Mouse (Mus musculus): ENCODE measurements at regions not wholly inside any gene's neighbourhood (a gene's known extent, or its start where the extent isn't known, plus 50 kb on each side); places are given as distances from the start of the nearest gene placed in this dataset.
A peak's percentile ranks its signal among the peaks of the same experiment; 100 is the strongest.

DNA sequence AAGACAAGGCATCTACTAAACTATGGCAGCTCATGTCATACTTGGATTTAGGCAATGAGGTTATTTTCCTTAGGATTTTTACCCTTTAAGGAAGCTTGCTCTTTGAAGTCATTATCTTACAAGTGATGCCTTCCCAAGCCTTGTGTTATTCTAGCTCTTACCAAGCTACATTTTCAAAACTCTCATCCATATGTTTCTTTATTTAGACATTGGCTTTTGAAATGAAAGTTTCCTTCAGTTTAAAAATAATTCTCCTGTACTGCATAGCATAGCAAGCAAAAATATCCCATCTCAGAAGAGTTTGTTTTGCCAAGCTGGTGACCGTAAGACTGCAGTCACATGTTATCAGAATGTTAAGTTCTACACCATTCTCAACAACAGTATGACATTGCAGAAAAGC, 372.8 kb upstream of the Sptlc3 start:
- no peak for DNase-seq (ENCODE audit: low read depth, low spot score)

DNA sequence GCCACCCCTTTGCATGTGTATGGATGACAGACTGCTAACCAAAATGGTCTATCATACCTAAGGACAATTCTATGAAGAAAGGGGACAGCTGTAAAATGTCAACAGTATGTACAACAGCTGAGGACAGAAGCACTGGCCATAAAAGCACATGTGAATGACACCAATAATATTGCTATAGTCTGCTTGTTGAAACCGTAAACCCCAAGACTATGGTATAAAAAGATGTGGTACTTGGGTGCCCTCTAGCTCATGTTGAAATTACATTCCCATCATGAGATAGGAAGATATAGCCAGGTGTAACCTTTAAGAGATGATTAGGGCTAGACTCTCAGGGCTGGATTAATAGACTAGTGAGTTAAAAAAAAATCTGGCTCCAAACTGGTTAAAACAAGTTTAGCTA, 361.6 kb upstream of the Sptlc3 start:
- DNase-seq (ENCODE audit: low read depth, low spot score), result no peak

DNA sequence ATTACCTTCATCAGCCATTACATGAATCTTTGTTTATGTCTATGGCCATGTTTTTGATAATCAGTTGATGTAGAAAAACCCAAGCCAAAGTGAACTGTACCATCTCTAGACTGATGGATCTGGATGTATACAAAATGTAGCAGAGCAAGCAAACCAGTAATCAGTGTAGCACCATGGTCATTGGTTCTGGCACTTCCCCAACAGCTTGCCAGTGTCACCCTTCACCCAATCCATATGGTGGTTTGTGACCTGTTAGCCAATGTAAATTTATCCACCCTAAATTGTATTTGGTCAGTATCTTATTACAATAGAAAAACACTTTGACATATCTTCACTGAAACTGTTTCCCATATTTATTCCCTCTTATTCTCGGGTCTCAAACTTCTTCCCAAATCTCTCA, 346.7 kb upstream of the Sptlc3 start:
- DNase-seq (ENCODE audit: low read depth, low spot score), result no peak

DNA sequence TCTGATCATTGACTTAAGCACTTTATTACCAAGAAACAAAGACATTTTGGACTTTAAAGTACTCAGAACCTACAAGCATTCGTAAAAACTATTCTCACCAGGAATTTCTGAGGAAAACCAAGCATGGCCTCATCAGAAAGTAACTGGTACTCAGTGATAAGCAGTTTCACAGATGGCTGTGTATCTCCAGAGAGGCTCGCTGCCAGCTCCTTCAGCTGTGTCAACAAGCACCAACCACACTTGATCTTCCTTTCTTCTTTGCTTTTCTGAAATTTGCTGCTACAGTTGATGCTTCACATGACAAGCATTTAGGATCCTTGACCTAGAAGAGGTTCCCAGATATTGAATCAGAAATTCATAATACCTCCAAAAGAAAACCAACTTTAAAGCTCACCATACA, 314.1 kb upstream of the Sptlc3 start:
- no peak for DNase-seq (ENCODE audit: low read depth, low spot score)

DNA sequence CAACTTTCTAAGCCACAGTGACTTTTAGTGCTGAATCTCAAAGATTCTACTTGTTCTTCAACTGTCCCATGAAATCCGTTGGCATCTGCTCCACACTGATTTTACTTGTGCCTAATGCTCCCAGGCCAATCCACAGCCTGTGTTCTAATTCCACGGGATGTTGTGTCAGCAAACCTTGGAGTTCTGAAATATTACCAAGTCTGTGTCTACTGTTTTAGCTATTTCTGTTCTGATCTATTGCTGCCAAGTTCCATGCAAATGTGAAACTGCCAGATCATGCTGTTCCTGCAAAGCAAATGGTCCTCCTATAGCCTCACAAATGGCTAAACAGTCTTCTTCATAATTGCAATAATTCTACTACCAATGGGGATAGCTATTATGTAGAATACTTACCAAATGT, 295.4 kb upstream of the Sptlc3 start:
- DNase-seq (ENCODE audit: low read depth, low spot score), result no peak

DNA sequence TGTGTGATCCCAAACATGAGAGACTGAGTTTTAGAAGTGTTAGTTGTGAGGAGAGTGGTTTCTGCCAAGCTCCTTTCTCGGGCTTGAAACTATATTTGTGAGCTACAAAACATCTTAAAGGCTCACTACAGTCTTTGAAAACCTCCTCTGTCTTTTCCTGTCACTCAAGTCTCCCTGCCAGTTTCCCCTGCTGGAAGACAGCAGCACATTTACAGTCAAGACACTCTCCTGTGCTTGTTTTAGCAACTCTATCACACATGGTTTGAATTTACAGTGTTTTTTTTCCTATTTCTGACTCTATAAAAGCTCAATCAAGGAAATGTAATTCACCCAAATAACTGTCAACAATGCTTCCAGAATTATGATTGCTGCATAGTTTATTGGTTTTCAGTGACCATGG, 286.1 kb upstream of the Sptlc3 start:
- no peak for DNase-seq (ENCODE audit: low read depth, low spot score)

DNA sequence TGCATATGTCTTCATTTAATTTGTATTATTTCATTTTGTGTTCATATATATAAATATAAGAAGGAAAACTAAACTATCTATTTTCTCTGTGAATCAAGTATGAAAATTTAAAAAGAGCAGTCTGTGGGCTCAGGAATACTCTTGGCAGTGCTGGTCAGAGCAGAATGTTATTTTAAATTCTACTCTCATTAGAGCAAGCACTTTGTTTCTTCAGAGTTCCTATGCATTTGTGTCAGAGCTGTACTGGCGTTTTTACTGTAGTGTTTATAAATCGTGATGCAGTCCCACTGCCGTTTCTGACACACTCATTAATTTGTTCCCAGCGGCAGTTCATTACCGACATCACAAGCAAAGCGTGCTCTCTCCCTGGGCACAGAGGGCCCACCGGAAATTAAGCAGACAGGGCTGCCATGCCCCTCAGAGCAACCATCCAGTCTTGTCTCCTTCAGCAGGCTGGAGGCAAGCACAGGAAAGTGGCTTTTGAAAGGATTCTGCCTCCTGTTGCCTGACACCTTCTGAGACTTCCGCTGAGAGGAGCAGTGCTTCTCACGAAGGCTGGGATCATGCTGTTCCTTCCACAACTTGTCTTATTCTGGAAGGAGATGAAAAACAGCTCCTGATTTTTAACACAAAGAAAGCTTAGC, 272.8 kb upstream of the Sptlc3 start:
- DNase-seq (ENCODE audit: low read depth, low spot score), result peak; percentile 64

DNA sequence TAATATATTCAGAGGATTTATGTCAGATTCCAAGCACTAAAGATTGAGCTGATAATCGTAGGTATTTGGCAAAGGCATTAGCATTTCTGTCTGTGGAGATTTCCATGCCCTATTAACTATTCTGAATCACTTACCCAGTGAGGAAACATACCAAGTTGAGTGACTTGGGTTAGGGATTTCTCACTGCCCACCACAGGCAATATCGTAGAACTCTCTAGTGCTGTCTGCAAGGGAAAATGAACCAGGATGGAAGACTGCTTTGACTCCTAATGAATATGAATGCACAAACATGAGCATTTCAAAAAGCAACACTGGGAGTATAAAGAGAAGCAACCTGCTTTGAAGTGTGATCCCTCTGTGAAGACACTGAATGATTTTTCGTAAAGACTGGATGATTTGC, 263.3 kb upstream of the Sptlc3 start:
- no peak for DNase-seq (ENCODE audit: low read depth, low spot score)

DNA sequence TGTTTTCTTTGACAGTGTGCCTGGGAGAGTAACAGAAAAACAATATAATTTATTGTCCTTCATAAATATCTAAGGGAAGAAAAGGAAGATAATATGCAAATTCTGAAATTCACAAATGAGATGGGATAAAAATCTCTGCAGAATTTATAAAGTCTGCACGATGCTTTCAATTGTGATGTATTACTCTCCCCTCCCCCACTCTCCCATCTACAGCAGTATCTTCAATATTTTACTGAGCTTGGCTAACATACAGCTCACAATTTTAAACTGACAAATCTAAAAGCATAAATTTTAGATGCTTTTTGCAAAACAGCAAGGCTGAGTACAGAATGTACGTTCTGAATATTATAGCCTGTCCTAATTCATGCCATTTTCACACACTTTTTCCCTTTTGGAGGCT, 243.6 kb upstream of the Sptlc3 start:
- no peak for DNase-seq (ENCODE audit: low read depth, low spot score)

DNA sequence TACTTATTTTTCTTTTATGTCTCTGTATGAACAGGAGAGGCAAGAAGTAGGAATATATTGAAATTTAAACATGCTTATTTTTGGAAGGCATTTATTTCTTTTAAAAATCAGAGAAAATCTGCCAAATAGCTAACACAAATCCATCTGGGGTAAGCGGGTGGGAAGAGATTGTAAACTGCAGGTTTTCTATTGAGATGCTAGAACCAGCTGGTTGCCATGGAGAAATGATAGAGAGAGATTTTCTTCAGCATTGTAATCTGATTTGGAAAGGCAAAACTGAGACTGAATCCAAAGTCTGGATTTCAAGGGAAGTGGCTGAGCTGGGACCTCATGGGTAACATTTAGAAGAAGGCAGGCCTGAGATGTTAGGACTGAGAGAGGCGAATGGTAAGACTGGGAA, 226.6 kb upstream of the Sptlc3 start:
- no peak for DNase-seq (ENCODE audit: low read depth, low spot score)

DNA sequence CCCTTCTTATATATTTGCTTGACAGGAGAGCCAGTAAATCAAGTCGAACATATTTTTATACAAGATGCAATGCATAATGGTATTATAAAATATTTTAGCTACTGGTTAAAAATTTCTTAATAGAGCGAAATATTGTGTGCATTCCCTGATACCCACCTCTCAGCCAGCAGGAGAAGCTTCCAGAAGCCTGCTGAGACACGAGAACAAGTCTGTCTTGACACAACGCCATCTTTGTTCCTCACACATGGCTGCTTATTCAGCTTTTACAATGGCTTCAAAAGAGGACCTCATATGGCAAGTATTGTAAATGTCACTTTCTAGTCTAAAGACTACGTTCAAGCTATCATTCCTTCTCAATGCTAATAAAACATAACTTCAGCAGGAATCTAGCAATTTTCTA, 217.1 kb upstream of the Sptlc3 start:
- no peak for DNase-seq (ENCODE audit: low read depth, low spot score)

DNA sequence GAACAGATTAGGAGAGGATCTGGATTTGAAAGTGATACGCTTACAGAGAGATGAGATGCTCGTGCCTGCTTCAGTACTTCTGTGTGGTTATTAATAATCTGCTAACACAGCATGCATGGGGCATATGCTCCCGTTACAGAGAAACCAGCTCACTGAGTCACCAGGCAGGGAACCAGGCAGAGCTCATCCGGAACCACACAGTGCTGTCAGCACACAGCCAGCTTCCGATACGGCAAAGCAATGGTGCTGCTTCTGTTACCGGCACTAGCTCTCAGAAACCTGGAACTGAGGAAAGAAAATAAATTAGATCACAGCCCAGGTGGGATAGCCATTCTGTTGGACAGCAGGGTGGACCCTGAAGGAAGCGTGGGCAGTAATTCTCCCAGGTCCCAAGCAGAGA, 216.1 kb upstream of the Sptlc3 start:
- no peak for DNase-seq (ENCODE audit: low read depth, low spot score)

DNA sequence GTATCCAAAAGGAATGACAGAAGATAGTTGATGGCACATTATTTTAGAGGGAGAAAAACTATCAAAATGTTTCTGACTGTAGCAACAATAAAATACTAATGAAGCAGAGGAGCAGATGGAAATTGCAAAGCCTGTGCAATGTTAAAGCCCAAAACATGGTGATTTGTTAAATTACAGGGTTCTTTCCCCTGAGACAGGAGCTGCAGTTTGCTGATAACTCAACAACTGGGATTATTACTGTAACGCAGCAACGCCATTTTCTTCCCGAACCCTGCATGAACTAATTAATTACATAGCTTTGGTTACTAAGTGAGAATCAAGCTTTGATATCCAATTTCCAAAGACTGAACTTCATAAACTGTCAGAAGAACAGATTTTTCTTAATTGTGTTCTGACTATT, 212.7 kb upstream of the Sptlc3 start:
- no peak for DNase-seq (ENCODE audit: low read depth, low spot score)

DNA sequence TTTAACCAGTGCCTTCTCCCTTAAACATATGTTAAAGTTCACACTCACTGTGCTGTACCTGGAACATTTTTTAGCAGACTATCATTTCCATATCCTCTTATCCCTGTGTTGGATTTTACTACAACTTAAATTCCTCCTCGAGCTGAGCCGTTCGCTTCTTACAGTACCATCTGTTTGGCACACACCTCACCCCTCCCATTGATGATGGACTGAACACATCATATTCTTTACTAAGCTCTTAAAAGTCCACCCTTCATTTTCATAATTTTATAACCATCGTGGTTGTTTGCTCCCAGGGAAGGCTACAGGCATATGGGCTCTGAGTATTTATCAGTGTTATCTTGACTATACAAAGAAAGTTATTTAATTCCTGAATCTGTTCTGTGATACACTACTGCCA, 209.4 kb upstream of the Sptlc3 start:
- no peak for DNase-seq (ENCODE audit: low read depth, low spot score)

DNA sequence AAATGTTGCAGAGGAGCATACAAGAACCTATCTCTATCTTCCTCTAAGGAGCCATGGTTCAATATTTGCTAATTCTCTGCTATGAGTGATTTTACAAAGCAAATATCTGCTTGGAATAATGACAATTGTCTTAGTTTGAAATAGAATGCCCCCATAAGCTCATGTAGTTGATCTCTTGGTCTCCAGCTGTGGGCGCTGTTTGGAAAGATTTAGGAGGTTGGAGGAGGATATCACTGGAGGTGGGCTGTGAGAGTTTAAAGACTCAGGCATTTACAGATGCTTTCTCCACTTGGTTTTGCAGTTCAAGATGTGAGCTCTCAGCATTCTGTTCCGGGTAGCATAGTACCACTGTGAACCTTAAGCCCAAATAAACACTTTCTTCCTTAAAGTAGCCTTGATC, 207.3 kb upstream of the Sptlc3 start:
- DNase-seq (ENCODE audit: low read depth, low spot score), result no peak

DNA sequence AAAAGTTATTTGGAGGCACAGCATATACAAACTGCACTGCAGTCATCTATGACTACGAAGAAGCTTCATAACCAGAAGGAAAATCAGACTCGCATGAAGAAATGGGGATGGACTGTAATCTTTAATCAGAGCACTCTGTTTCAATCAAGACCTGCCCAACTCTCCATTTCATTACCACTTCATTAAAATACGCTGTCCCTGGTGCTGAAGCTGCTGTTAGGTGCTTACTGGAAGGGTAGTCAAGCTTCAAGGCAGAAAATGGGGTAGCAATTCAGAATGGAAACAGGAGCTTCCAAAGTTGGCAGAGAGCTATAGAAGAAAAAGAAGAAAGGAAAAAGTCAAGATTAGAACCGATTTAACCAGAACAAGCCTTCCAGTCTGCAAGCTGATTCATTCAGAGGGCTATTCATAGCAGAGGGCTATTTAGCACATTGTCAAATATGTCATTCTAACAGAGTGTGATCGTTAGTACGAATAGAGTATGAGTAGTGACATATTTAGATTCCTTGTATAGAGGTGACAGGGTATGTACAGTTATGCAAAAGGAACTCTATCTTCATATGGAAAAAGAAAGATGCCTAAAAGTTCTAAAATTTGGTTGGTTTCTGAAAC, 195.1 kb upstream of the Sptlc3 start:
- peak; percentile 71 for DNase-seq (ENCODE audit: low read depth, low spot score)

DNA sequence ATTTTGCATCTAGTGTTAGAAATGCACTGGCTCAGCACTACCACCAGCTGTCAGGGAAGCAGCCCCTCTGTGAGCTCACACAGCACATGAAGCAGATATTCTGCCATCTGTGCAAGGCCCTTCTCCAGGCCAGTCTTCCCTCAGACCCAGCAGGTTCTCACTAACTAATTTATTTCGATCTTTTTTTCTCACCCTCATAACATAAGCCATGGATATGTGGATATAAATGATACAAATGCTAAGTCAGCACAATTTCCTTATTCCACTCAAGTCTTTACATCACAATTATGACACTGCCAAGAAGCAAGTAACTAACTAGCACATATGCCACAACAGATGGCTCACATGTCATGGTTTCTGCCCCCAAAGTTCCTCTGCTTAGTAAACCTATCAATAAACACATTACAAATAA, 182.3 kb upstream of the Sptlc3 start:
- no peak for DNase-seq (ENCODE audit: low read depth, low spot score)

DNA sequence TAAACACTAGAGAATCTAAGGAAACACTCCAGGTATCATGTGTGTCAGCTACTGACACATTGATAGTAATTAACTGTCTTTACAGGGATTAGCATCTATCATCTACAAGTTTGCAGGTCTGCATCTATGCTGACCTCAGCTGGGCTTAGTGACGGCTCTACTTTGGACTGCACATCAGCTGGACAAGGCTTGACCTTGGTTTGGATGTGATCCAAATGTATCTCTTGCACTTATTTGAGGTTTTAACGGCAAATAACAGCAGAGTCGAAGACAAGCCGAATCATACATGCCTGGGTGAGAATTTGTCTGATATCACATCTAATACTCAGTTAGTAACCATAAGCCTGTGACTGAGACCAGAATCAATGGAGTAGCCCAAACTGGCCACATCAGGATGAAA, 181.7 kb upstream of the Sptlc3 start:
- no peak for DNase-seq (ENCODE audit: low read depth, low spot score)

DNA sequence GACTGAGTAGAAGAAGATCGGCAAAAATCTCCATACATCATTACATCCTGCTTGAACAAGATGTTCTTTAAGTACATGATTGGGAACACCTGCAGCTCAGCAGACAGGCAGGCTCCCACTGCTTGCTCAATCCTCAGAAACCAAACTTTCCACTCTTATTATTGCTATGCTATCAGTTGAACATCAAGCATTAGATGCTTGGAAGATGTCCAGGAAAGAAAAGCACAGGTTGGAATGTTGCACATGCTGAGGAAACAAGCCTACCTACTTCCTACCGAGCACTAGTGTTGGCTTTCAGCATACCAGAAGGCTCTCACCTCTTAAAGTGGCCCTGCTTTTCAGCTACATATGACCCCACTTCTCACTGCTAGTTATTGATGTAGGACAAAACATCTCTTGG, 171.2 kb upstream of the Sptlc3 start:
- DNase-seq (ENCODE audit: low read depth, low spot score), result no peak

DNA sequence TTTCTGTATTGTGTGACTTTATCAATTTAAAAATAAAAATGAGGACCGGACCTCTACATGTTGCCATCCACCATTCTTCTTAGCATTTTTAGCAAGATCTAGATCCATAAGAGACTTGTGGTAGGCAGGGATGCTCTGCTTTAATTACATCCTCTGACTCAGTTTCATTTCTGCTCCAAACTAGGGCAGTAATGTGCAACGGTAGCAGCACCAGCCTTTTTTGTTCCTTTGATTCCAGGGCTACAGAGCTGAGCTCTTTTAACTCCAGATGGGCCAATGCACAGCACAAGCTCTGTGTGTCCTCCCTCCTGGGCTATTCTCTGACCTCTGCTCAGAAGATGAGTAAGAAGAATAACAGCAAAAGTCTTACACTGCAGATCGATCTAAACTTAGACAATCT, 168.2 kb upstream of the Sptlc3 start:
- no peak for DNase-seq (ENCODE audit: low read depth, low spot score)

DNA sequence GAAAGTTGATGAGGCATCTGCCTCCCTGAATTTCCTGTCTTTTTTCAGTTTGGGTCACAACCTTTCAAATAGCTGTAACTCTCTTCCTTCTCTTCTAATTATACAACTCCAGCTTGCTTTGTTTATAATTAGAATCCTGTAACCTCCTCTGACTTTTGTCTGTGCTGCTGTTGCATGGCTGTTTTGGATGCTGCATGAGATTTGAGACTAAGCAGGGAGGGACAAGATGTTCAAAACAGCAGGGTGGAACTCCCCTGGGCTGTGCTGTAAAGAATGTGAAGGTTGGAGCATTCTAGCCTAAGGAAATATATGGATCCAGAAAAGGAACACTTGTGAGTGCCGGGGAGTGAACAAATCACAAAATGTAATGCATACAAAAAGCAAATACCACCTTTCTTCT, 159.0 kb upstream of the Sptlc3 start:
- DNase-seq (ENCODE audit: low read depth, low spot score), result no peak

DNA sequence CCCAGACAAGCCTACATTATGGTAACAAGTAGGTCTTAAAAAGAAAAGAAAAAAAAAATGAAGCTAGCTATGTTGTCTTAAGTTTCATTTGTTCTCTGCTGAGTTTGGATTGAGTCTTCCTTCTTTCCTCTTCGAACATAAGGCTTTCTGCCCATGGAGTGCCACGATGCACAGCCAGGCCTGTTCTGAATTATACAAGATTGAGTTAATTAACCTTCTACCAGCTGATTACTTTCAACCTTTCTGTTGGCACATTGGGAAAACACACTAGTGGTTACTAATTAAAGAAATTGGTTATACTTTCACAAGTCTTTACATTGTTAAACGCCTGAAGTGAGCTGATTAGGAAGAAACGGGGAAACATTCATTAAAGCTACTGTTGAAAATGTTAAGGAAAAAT, 155.5 kb upstream of the Sptlc3 start:
- no peak for DNase-seq (ENCODE audit: low read depth, low spot score)

DNA sequence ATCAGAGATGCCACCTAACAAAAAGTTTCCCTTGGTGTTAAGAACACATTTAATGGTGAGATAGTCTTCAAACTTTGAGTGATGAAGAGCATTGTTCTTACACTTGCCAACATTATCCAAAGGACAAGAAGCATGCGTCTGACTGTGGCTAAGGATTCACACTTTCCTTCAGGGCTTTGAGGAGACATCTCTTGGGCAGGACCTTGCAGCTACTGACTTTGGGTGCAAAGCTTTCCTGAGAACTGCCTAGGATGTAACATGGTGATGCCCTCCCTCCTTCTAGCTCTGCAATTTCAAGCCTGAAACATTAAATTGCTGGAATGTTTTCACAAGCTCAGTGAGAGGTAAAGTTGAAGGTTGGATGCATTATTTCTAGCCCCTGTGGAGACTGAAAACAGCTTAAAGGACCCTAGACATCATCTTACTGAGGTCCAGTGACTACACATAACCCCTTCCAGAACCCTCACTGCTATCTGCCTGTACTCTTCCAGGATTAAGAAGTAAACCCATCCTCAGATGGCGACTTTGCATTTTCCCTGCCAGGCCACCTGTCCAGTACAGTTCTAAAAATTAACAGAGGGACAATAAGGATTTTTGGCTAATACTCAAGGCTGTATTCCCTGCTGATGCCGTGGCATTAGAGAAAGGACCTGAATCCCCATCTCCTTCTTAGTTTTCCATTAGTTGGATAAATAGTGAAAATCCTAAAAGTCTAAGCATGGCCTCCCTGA, 137.3 kb upstream of the Sptlc3 start:
- DNase-seq (ENCODE audit: low read depth, low spot score), result no peak

All from forelimb bud, embryonic 11.5 days (tissue).